Comparison of ENCODE assay signal across 8 mouse cellular contexts in genomic region chr11:51960967-51961471, GRCm38 (mm10). TPM values are rescaled to one million over a fixed set of nuclear protein-coding genes. Genes with fewer than 3 reads are reported as not detected.
A peak's percentile ranks its signal among the peaks of the same experiment; 100 is the strongest.
DNase-seq lines count a peak whose midpoint lies in the region; ATAC-seq lines count a peak whose summit lies in the region.

No protein-coding gene starts in this region.

- DNase-seq in cerebellum, postnatal 14 days = peak; percentile 40 to 60
- peak; percentile 60 for DNase-seq in 3T3-L1 (ENCODE audit: low read depth, low spot score)
- peak; percentile 19 to 38 for DNase-seq in frontal cortex, postnatal 14 days (ENCODE audit: low spot score in 2 of 2)
- peak; percentile 69 for DNase-seq in lung, postnatal 14 days
- no peak for DNase-seq in kidney, adult 11 months
- no peak for DNase-seq in kidney, adult 9 months
- no peak for DNase-seq in adrenal gland, postnatal 4 days (ENCODE audit: low spot score in 2 of 2)

- ATAC-seq in cerebellum, adult (ENCODE audit: insufficient number of reproducible peaks, low FRiP score, low TSS enrichment) = no peak

RNA-seq across cellular contexts. Expression of gene Cdkn2aipnl, which starts 6.4 kb away (rescaled TPM):
- total RNA-seq in adrenal gland, postnatal 4 days (2021) = 10 to 100 TPM; 33.1 to 34.3 TPM

RNA-seq across cellular contexts. Expression of gene Ube2b, which starts 39.5 kb away (rescaled TPM):
- total RNA-seq in adrenal gland, postnatal 4 days (2021) = 100 to 1,000 TPM; 131 to 142 TPM

RNA-seq across cellular contexts. Expression of gene Cdkl3, which starts 43.0 kb away (rescaled TPM):
- 1 to 10 TPM; 7.9 to 8.0 TPM for total RNA-seq in adrenal gland, postnatal 4 days (2021)

Comparison
In these comparisons a context has a peak if more than half of its experiments do, and no peak if none do; other contexts are left out.
1. DNase-seq: peak in cerebellum, postnatal 14 days (2 of 2), 3T3-L1 (single experiment), frontal cortex, postnatal 14 days (2 of 2) and lung, postnatal 14 days (single experiment); none in kidney, adult 11 months (single experiment), kidney, adult 9 months (single experiment) and adrenal gland, postnatal 4 days (0 of 2).